Mouse (Mus musculus) R1 (cell line): ENCODE measurements around the gene Man2a1.
A peak's percentile ranks its signal among the peaks of the same experiment; 100 is the strongest.

Experiments used
- DNase-seq: peaks from one replicate; pipeline ENCODE4 v3.0.0-alpha.2; 2018; ENCODE audit warnings: low read depth, low spot score

The Man2a1 gene

GRCm38 (mm10) chr17:64600372-64601090, at the start of gene Man2a1:
Man2a1 (plus strand) TSS chr17:64600736.
- DNase-seq, result peak; percentile 87

- no peak for DNase-seq
These were observed 47.2 kb upstream of the Man2a1 start for GRCm38 (mm10) chr17:64553358-64553757.

- DNase-seq, result no peak
These were observed 45.6 kb upstream of the Man2a1 start for GRCm38 (mm10) chr17:64554901-64555300.

- peak; percentile 56 for DNase-seq
These were observed 43.7 kb upstream of the Man2a1 start for GRCm38 (mm10) chr17:64556661-64557445.

- peak; percentile 92 for DNase-seq
These were observed 41.5 kb upstream of the Man2a1 start for GRCm38 (mm10) chr17:64558994-64559540.

GRCm38 (mm10) chr17:64566435-64566834, 34.1 kb upstream of the Man2a1 start:
- DNase-seq, result no peak

GRCm38 (mm10) chr17:64567546-64567945, 33.0 kb upstream of the Man2a1 start:
- DNase-seq, result no peak

- no peak for DNase-seq
These were observed 26.6 kb upstream of the Man2a1 start for GRCm38 (mm10) chr17:64573981-64574380.

- DNase-seq, result peak; percentile 72
These were observed 25.3 kb upstream of the Man2a1 start for GRCm38 (mm10) chr17:64575240-64575639.

GRCm38 (mm10) chr17:64577485-64577884, 23.1 kb upstream of the Man2a1 start:
- no peak for DNase-seq

- DNase-seq, result no peak
These were observed 22.2 kb upstream of the Man2a1 start for GRCm38 (mm10) chr17:64578346-64578745.

GRCm38 (mm10) chr17:64579696-64580095, 20.8 kb upstream of the Man2a1 start:
- DNase-seq, result no peak

GRCm38 (mm10) chr17:64581133-64581532, 19.4 kb upstream of the Man2a1 start:
- DNase-seq, result no peak

- DNase-seq, result no peak
These were observed 18.6 kb upstream of the Man2a1 start for GRCm38 (mm10) chr17:64581962-64582361.

- no peak for DNase-seq
These were observed 10.1 kb upstream of the Man2a1 start for GRCm38 (mm10) chr17:64590483-64590882.

- no peak for DNase-seq
These were observed 9.2 kb upstream of the Man2a1 start for GRCm38 (mm10) chr17:64591366-64591765.

GRCm38 (mm10) chr17:64592355-64592754, 8.2 kb upstream of the Man2a1 start:
- no peak for DNase-seq

GRCm38 (mm10) chr17:64592788-64593187, 7.7 kb upstream of the Man2a1 start:
- no peak for DNase-seq

GRCm38 (mm10) chr17:64597770-64598169, 2.8 kb upstream of the Man2a1 start:
- peak; percentile 75 for DNase-seq

GRCm38 (mm10) chr17:64599916-64600315, 620 bp upstream of the Man2a1 start:
- DNase-seq, result no peak

- peak; percentile 69 for DNase-seq
These were observed 685 bp downstream of the Man2a1 start for GRCm38 (mm10) chr17:64601091-64601750.
